Mouse (Mus musculus) cortical plate, adult 2 months (tissue): ENCODE measurements at regions not wholly inside any gene's neighbourhood (a gene's known extent, or its start where the extent isn't known, plus 50 kb on each side); places are given as distances from the start of the nearest gene placed in this dataset.

Experiments
- CTCF ChIP-seq: fragments of 200-500 bp; IDR thresholded peaks from 2 replicates; pipeline ENCODE4 v1.5.1; 2011; ENCODE audit warnings: mild to moderate bottlenecking, control low read depth, low read length; ENCODE audit not compliant: insufficient read depth; ENCODE audit errors: extremely low read depth
- POLR2A ChIP-seq: fragments of 200-500 bp; IDR thresholded peaks from 2 replicates; pipeline ENCODE4 v1.6.1; 2011; ENCODE audit warnings: mild to moderate bottlenecking, low read length, control low read depth; ENCODE audit not compliant: insufficient read depth; ENCODE audit errors: extremely low read depth

DNA sequence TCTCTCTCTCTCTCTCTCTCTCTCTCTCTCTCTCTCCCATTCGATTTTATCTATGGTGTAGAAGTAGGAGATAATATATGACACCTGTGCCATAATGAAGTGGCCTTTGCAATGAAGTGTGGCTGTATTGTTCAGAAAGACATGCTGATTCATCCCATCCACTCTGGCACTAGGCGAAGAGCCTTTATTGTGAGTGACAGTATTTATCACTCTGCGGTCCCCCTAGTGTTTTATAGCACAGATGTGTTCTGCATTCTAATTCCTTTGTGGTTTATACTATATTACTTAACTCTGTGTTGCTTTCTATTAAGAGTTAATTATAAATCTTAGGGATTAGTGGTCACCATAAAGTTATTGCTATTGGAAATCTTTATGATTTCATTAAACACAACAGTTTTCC, 398.7 kb downstream of the Tmem38b start:
- no peak for TF ChIP-seq CTCF
- TF ChIP-seq POLR2A = no peak
